Mouse (Mus musculus) liver, adult 10 weeks (tissue): Measurements from ENCODE around the gene Cd24a. TPM values are rescaled to one million over a fixed set of nuclear protein-coding genes. Genes with fewer than 3 reads are reported as not detected.

Source experiments
- polyA plus RNA-seq: library from polyadenylated mRNA; stranded (reverse); fragments of 350-450 nt; fragmentation: Illumina TruSeq; extraction: RNeasy Lipid Tissue Mini Kit (QIAGEN cat#74804); gene quantifications from one replicate; pipeline ENCODE4 v1.2.3, GENCODE M21; 2014; ENCODE audit warnings: low read depth, low replicate concordance

Gene Cd24a
- 14.5 TPM for polyA plus RNA-seq

DNA sequence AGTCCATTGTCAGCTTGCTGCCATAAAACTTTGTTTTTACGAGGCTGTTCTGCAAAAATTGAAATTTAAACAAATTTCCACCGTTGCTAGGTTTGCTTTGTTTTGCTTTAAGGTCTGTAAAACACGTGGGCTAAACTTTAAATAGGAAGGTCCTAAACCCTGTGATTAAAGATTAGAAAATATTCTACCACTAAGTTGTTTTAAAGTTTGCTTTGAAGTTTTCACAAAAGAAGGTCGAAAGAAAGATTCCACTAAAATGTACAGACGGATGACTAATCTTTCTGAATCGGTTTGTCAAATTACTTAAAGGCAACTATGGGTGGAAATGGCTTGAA lies at the start of gene Cd24a:
Gene Cd24a, plus strand, starts transcription at position 288 of the 335 bp plus-strand sequence.

DNA sequence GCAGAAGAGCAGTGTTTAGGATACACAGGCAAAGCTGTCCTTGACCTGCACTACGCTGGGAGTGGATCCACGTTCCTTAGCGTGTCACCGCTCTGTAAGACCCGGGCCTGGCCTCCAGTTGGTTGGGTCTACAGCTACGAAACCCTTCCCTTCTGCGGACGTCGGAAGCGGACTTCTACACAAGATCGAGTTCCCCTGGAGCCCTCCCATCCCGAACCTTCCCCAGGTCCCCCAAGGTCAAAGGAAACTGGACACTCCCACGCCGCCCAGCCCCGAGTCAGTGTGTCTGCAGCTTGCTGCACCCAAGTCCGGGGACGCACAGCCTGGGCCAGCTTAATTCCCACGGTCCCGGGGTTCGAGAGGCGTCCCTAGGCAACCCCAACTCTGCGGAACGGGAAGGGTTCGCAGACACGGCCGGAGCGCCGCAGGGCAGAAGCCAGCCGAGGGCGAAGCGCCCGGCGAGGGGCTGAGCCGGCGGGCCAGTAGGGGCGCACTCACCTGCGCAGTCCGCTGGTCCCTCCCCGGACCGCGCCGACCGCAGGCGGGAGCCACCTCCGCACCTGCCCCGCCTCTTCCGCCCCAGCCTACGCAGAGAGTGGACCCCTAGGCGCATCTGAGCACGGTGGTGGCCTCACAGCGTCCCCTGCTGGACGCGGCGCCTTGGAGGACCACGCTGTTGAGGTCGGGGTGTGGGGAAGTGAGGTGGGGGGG lies 37.5 kb upstream of the Cd24a start, which contains the start of gene 1700021F05Rik:
Gene 1700021F05Rik, minus strand, starts transcription at position 553 of the 711 bp plus-strand sequence.

Other genes starting within 250 kb of the Cd24a start
- 1.4 TPM for gene Bend3, start 99.5 kb upstream of the Cd24a start, polyA plus RNA-seq
- 1.5 TPM for gene Gm9803, start 54.2 kb upstream of the Cd24a start, polyA plus RNA-seq
- 42.9 TPM for gene 1700021F05Rik, start 37.3 kb upstream of the Cd24a start, polyA plus RNA-seq